Mouse (Mus musculus) heart, embryonic 12.5 days (tissue): Measurements from ENCODE around the gene Bak1. TPM values are rescaled to one million over a fixed set of nuclear protein-coding genes. Genes with fewer than 3 reads are reported as not detected.

Source experiments
- polyA plus RNA-seq: library from polyadenylated mRNA; unstranded; fragments of >200 nt; fragmentation: Nextera tagmentation; extraction: Ambion mirVana; gene quantifications from 2 replicates; pipeline ENCODE4 v1.2.1, GENCODE M21; 2016

Gene Bak1
- polyA plus RNA-seq, 1 experiment from 2014 or later: 5.8 TPM

Other genes with a start within 250 kb of the Bak1 start
- gene Bnip1, start 247.9 kb downstream of the Bak1 start, polyA plus RNA-seq: 51.1 and 51.9 TPM in 2 replicates
- gene Nkx2-5, start 184.0 kb downstream of the Bak1 start, polyA plus RNA-seq: 200 and 212 TPM in 2 replicates
- gene Kifc5b, start 111.9 kb downstream of the Bak1 start, polyA plus RNA-seq: 5.2 and 5.7 TPM in 2 replicates
- gene Phf1, start 96.0 kb downstream of the Bak1 start, polyA plus RNA-seq: 9.0 and 9.4 TPM in 2 replicates
- 148 and 155 TPM in 2 replicates for gene Cuta, start 89.4 kb downstream of the Bak1 start, polyA plus RNA-seq
- 1.2 and 2.2 TPM in 2 replicates for gene Syngap1, start 87.8 kb downstream of the Bak1 start, polyA plus RNA-seq
- 10.3 and 10.7 TPM in 2 replicates for gene Zbtb9, start 55.8 kb downstream of the Bak1 start, polyA plus RNA-seq
- gene Itpr3, start 28.3 kb upstream of the Bak1 start, polyA plus RNA-seq: 3.1 and 4.4 TPM in 2 replicates
- gene Uqcc2, start 104.9 kb upstream of the Bak1 start, polyA plus RNA-seq: 294 and 296 TPM in 2 replicates
- gene Ip6k3, start 138.8 kb upstream of the Bak1 start, polyA plus RNA-seq: 0.18 and 0.31 TPM in 2 replicates
- gene Lemd2, start 175.5 kb upstream of the Bak1 start, polyA plus RNA-seq: 13.7 and 16.8 TPM in 2 replicates